Mouse (Mus musculus) midbrain, embryonic 11.5 days (tissue): ENCODE data around the gene Pcnt. TPM values are rescaled to one million over a fixed set of nuclear protein-coding genes. Genes with fewer than 3 reads are reported as not detected.

Experiments used
- ATAC-seq: fragments of 200-750 bp; cut with Nextera tagmentation; 2 replicates; pipeline ENCODE4 v1.8.0; 2017; ENCODE audit warnings: moderate TSS enrichment, moderate library complexity; ENCODE audit not compliant: low FRiP score
- DNase-seq: peaks from one replicate; pipeline ENCODE4 v3.0.0; 2015; ENCODE audit warnings: low spot score; ENCODE audit errors: missing footprints
- H3K27ac ChIP-seq: fragments of 300-500 bp; sonication (generic); 2 replicates; pipeline ENCODE4 v1.5.1; 2014; ENCODE audit warnings: low read depth, low read length
- H3K27me3 ChIP-seq: fragments of 300-500 bp; sonication (generic); 2 replicates; pipeline ENCODE4 v1.6.1; 2014; ENCODE audit warnings: mild to moderate bottlenecking, low read length, moderate library complexity, mixed read lengths; ENCODE audit not compliant: control insufficient read depth, insufficient read depth
- H3K36me3 ChIP-seq: fragments of 300-500 bp; sonication (generic); 2 replicates; pipeline ENCODE4 v1.6.1; 2014; ENCODE audit warnings: mild to moderate bottlenecking, low read length, moderate library complexity, mixed read lengths; ENCODE audit not compliant: control insufficient read depth, insufficient read depth
- H3K4me1 ChIP-seq: fragments of 300-500 bp; sonication (generic); 2 replicates; pipeline ENCODE4 v1.6.1; 2014; ENCODE audit warnings: low read length; ENCODE audit not compliant: control insufficient read depth, insufficient read depth
- H3K4me2 ChIP-seq: fragments of 300-500 bp; sonication (generic); 2 replicates; pipeline ENCODE4 v1.6.1; 2014; ENCODE audit warnings: mild to moderate bottlenecking, moderate library complexity
- H3K4me3 ChIP-seq: fragments of 300-500 bp; sonication (generic); 2 replicates; pipeline ENCODE4 v1.5.1; 2014; ENCODE audit warnings: low read depth, low read length
- H3K9ac ChIP-seq: fragments of 300-500 bp; sonication (generic); 2 replicates; pipeline ENCODE4 v1.6.1; 2014; ENCODE audit warnings: low read length
- H3K9me3 ChIP-seq: fragments of 300-500 bp; sonication (generic); 2 replicates; pipeline ENCODE4 v1.6.1; 2016; ENCODE audit warnings: low read length; ENCODE audit not compliant: control insufficient read depth
- WGBS: fragments of 180-500 bp; shearing (Covaris S2); extraction: QIAGEN DNeasy Blood & Tissue Kit; methylation state at CpG from one replicate; pipeline ENCODE4 v1.1.7; 2014; 5-methylcytosine and 5-hydroxymethylcytosine counted together
- polyA plus RNA-seq: library from polyadenylated mRNA; unstranded; fragments of >200 nt; fragmentation: Nextera tagmentation; extraction: Ambion mirVana; gene quantifications from 2 replicates; pipeline ENCODE4 v1.2.1, GENCODE M21; 2014

The Pcnt gene
- polyA plus RNA-seq, 1 experiment from 2014 or later: 16.4 TPM

GRCm38 (mm10) chr10:76316194-76316593 is 126.4 kb downstream of the Pcnt start:
- WGBS: 80% methylated on average over 7 of the region's 7 CpGs
- Histone ChIP-seq H3K36me3 (peaks cover 14% of the 10 kb centered on the region), H3K27me3 (no peaks in the 10 kb centered on the region), H3K9ac (no peak overlapping the region), H3K9me3 (no peaks in the 10 kb centered on the region), H3K4me2 (no peak overlapping the region), H3K4me3 (no peak overlapping the region), H3K27ac (no peak overlapping the region), H3K4me1 (no peaks in the 10 kb centered on the region)
- DNase-seq: no peak
- ATAC-seq: no peak

DNA sequence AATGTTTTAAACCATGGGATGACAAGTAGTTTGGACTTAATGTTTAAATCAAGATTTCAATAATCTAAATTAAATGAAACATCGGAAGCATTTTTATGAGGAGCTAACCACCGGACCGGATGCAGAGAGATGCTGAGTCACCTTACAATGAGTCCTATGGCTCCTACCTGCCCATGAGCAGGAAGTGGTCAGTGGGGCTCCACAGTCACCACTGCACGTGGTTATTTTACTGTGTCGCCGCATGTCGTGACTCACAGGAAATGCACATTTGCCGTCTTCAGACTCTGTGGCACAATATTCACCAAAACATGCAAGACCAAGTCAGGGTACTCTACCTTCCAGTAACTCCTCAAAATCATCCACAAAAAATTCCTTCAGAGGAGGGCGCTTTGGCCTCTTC is 135.8 kb downstream of the Pcnt start:
- ATAC-seq (no peak), DNase-seq (no peak)
- Histone ChIP-seq H3K9me3 (no peaks in the 10 kb centered on the region), H3K27me3 (no peaks in the 10 kb centered on the region), H3K9ac (no peak overlapping the region), H3K27ac (no peak overlapping the region), H3K36me3 (peaks cover 4% of the 10 kb centered on the region; the same call in 1 of the 2 replicates), H3K4me1 (no peaks in the 10 kb centered on the region), H3K4me2 (no peak overlapping the region), H3K4me3 (no peak overlapping the region)
- 94% methylated on average over 9 of the region's 9 CpGs for WGBS

Other genes with a start within 250 kb of the Pcnt start
- gene Prmt2, start 204.9 kb downstream of the Pcnt start, polyA plus RNA-seq: 106 and 115 TPM in 2 replicates
- gene S100b, start 188.9 kb downstream of the Pcnt start, polyA plus RNA-seq: 0.20 and 0.21 TPM in 2 replicates
- 4.1 and 4.2 TPM in 2 replicates for gene Dip2a, start 97.5 kb downstream of the Pcnt start, polyA plus RNA-seq
- gene AC141477.1, start 2.3 kb downstream of the Pcnt start, polyA plus RNA-seq: not detected in 2 replicates
- gene 2610028H24Rik, start 6.3 kb upstream of the Pcnt start, polyA plus RNA-seq: not detected in 2 replicates
- gene Mcm3ap, start 26.1 kb upstream of the Pcnt start, polyA plus RNA-seq: 66.8 and 68.6 TPM in 2 replicates
- 5.7 and 6.1 TPM in 2 replicates for gene Ybey, start 26.3 kb upstream of the Pcnt start, polyA plus RNA-seq
- 43.7 and 47.4 TPM in 2 replicates for gene Lss, start 88.8 kb upstream of the Pcnt start, polyA plus RNA-seq
- not detected in 2 replicates for gene Spatc1l, start 119.5 kb upstream of the Pcnt start, polyA plus RNA-seq
- not detected in 2 replicates for gene Ftcd, start 132.9 kb upstream of the Pcnt start, polyA plus RNA-seq
- gene Col6a2, start 180.8 kb upstream of the Pcnt start, polyA plus RNA-seq: 10.7 and 10.8 TPM in 2 replicates